Mouse (Mus musculus): ENCODE measurements around the gene Trpc6. TPM values are rescaled to one million over a fixed set of nuclear protein-coding genes. Genes with fewer than 3 reads are reported as not detected.

Gene Trpc6
- total and polyA plus RNA-seq, 3 experiments: 0.11 to 0.21 TPM; not detected in 1

- Histone ChIP-seq H3K4me2 (ENCODE audit: insufficient read depth, low read depth, poor library complexity, severe bottlenecking) (no peak overlapping the region), H3K4me3 (replicated peaks in 1 of 3; ENCODE audit: low read depth in 2 of 3, low read length in 2 of 3, poor library complexity in 1 of 3) (no peak overlapping the region), H3K9ac (ENCODE audit: insufficient read depth, low read depth) (no peak overlapping the region), H3K9me3 (replicated peaks; ENCODE audit: low read length) (no peaks in the 10 kb centered on the region), H3K4me1 (ENCODE audit: control insufficient read depth in 1 of 2, insufficient read depth in 2 of 2) (no peaks in the 10 kb centered on the region), H3K27ac (ENCODE audit: insufficient read depth, low read depth) (no peak overlapping the region), H3K27me3 (replicated peaks) (no peaks in the 10 kb centered on the region), H3K36me3 (replicated peaks in 1 of 2; ENCODE audit: control insufficient read depth in 1 of 2, insufficient read depth in 1 of 2, low read length in 1 of 2) (no peaks in the 10 kb centered on the region), H3K79me2 (replicated peaks; ENCODE audit: control insufficient read depth, extremely low read depth, insufficient read depth, poor library complexity, severe bottlenecking) (no peaks in the 10 kb centered on the region)
- in situ Hi-C loops (cut with MboI; ENCODE audit: low pct_ligation_motif_present, low pct_unique_long_range_greater_than_20kb, low sequenced_read_pairs): loop anchor here (25.0 kb wide), 1 partner anchor 259 kb away; the partner anchor contains the start of gene Gm16485
- no peak for DNase-seq (ENCODE audit: extremely low read depth)
- TF ChIP-seq CHD1 (IDR thresholded peaks at IDR 0.05; ENCODE audit: low read depth, low read length) (no peak), USF1 (IDR thresholded peaks at IDR 0.05; ENCODE audit: low read depth, low read length) (no peak), NELFE (IDR thresholded peaks at IDR 0.05; ENCODE audit: low read depth, low read length) (no peak), MAX (IDR thresholded peaks at IDR 0.05; ENCODE audit: low read length) (no peak), UBTF (IDR thresholded peaks at IDR 0.05; ENCODE audit: low read depth, low read length) (no peak), ETS1 (conservative IDR thresholded peaks at IDR 0.05; ENCODE audit: low read depth, low read length) (no peak)
- dilution Hi-C loops (cut with MboI; ENCODE audit: extremely low pct_ligation_motif_present, extremely low pct_unique_long_range_greater_than_20kb, low sequenced_read_pairs): no loop called here
These were observed 159.6 kb downstream of the Trpc6 start for GRCm38 (mm10) chr9:8703516-8703915.

DNA sequence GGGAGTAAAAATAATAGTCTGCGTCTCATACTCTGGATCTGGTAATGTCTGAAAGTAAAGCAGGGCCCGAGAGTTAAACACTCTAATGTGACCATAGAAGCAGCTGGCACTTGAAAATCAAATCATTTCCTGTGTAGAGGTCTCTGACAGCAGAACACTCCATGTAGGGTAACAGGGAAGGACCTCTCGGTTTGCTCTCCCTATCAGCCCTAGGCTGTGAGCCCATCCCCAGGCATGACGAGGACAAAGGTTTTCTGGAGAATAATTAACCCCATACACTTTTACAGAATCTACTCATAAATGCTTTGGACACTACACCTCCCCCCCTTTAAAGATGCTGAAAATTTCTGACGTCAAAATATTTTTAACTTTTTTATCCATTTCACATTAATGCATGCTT is 160.0 kb downstream of the Trpc6 start:
- dilution Hi-C loops (cut with MboI; ENCODE audit: extremely low pct_ligation_motif_present, extremely low pct_unique_long_range_greater_than_20kb, low sequenced_read_pairs) (no loop called here), in situ Hi-C loops (cut with MboI; ENCODE audit: low pct_ligation_motif_present, low pct_unique_long_range_greater_than_20kb, low sequenced_read_pairs) (loop anchor here (25.0 kb wide), 1 partner anchor 258 kb away; the partner anchor contains the start of gene Gm16485)
- H3K27ac ChIP-seq (ENCODE audit: insufficient read depth, low read depth): no peak overlapping the region
- no peak overlapping the region for H3K4me2 ChIP-seq (ENCODE audit: insufficient read depth, low read depth, poor library complexity, severe bottlenecking)
- H3K27me3 ChIP-seq (replicated peaks): no peaks in the 10 kb centered on the region
- H3K79me2 ChIP-seq (replicated peaks; ENCODE audit: control insufficient read depth, extremely low read depth, insufficient read depth, poor library complexity, severe bottlenecking): no peaks in the 10 kb centered on the region
- no peaks in the 10 kb centered on the region for H3K9me3 ChIP-seq (replicated peaks; ENCODE audit: low read length)
- no peaks in the 10 kb centered on the region for H3K4me1 ChIP-seq (ENCODE audit: control insufficient read depth in 1 of 2, insufficient read depth in 2 of 2)
- no peak for TF ChIP-seq MEF2A (IDR thresholded peaks at IDR 0.05; ENCODE audit: borderline replicate concordance, low read depth, low read length)
- no peak for TF ChIP-seq JUND (conservative IDR thresholded peaks at IDR 0.05; ENCODE audit: low read depth, low read length)
- TF ChIP-seq KAT2A (IDR thresholded peaks at IDR 0.05; ENCODE audit: insufficient replicate concordance, low read length): no peak
- TF ChIP-seq CHD2 (IDR thresholded peaks at IDR 0.05; ENCODE audit: low read length): no peak
- TF ChIP-seq MAX (IDR thresholded peaks at IDR 0.05; ENCODE audit: low read length): no peak
- TF ChIP-seq MAFK (IDR thresholded peaks at IDR 0.05; ENCODE audit: insufficient replicate concordance, low read length): no peak
- no peak for TF ChIP-seq JUN (IDR thresholded peaks at IDR 0.05; ENCODE audit: insufficient read depth, low read depth, low read length)
- no peak for TF ChIP-seq NELFE (IDR thresholded peaks at IDR 0.05; ENCODE audit: low read depth, low read length)
- TF ChIP-seq POLR2A (IDR thresholded peaks at IDR 0.05; ENCODE audit: low read depth, low read length): no peak
- no peak for TF ChIP-seq E2F4 (IDR thresholded peaks at IDR 0.05; ENCODE audit: insufficient replicate concordance, low read depth, low read length)
- no peak for TF ChIP-seq UBTF (IDR thresholded peaks at IDR 0.05; ENCODE audit: low read depth, low read length)
- TF ChIP-seq RAD21 (IDR thresholded peaks at IDR 0.05; ENCODE audit: low read depth, low read length): no peak
- TF ChIP-seq PAX5 (IDR thresholded peaks at IDR 0.05; ENCODE audit: low read length): no peak
- no peak for DNase-seq (ENCODE audit: extremely low read depth)
- H3K9ac ChIP-seq (ENCODE audit: insufficient read depth, low read depth): no peak overlapping the region
- no peaks in the 10 kb centered on the region for H3K36me3 ChIP-seq (replicated peaks in 1 of 2; ENCODE audit: control insufficient read depth in 1 of 2, insufficient read depth in 1 of 2, low read length in 1 of 2)
- H3K4me3 ChIP-seq (replicated peaks in 1 of 3; ENCODE audit: low read depth in 2 of 3, low read length in 2 of 3, poor library complexity in 1 of 3): no peak overlapping the region
